8 mouse cellular contexts compared by ENCODE assay signal in the genomic region with DNA sequence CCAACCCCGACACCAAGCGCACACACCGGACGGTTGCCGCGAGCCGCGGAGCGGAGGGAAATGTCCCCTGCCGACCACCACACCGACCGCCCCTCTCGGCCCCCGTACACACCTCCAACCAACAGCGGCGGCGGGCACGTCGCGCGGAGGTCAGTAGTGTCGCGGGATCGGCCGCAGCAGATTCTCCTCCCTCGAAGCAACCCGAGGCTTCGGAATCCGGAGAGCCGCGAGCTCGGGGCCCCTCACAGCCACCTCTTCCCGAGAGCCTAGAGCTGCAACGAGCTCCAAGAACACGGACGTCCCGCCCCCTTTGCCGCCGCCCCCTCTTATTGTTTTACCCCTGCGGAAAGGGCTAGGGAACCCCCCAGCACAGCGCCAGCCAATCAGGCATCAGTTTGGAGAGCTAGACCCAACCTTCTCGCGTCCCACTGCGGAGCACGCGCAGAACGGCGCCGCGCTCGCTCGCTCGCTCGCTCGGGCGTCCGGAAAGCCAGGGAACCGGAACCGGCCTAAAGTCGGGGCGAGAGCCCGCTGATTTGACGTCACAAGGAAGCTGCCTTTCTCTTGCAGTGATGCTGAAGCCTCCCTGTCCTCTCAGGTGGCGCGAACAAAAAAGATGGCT. TPM values are rescaled to one million over a fixed set of nuclear protein-coding genes. Genes with fewer than 3 reads are reported as not detected.
DNase-seq lines count a peak whose midpoint lies in the region; ATAC-seq and TF ChIP-seq lines count a peak whose summit lies in the region.

TSS of gene G3bp2 (minus strand) at position 303 of the 622 bp plus-strand sequence.

- peaks cover 32% of the 10 kb centered on the region for H3K4me1 ChIP-seq in heart, embryonic 12.5 days (replicated peaks)
- peaks cover 9% of the 10 kb centered on the region; the same call in 1 of the 2 replicates for H3K4me1 ChIP-seq in kidney, postnatal 0 days (replicated peaks; ENCODE audit: insufficient read depth, low read length)
- H3K4me1 ChIP-seq in liver, embryonic 11.5 days (replicated peaks; ENCODE audit: control insufficient read depth, insufficient read depth, low read length): peaks cover 30% of the 10 kb centered on the region
- H3K4me1 ChIP-seq in stomach, embryonic 14.5 days (ENCODE audit: control insufficient read depth, insufficient read depth, low read length): peaks cover 11% of the 10 kb centered on the region

- DNase-seq in CD4-positive helper T cell, adult 2 months (ENCODE audit: low read depth, low spot score): peak; percentile 100
- DNase-seq in brain, embryonic 18.5 days (ENCODE audit: low read depth, low spot score): peak; percentile 96
- peak; percentile 99 for DNase-seq in kidney, postnatal 0 days (ENCODE audit: low spot score)
- DNase-seq in liver, embryonic 11.5 days (ENCODE audit: low spot score): peak; percentile 99
- peak; percentile 99 for DNase-seq in naive thymus-derived CD4-positive, alpha-beta T cell, adult 2 months (ENCODE audit: low read depth)

- WGBS in heart, embryonic 12.5 days: under 1% methylated on average over 60 of the region's 65 CpGs
- under 1% methylated on average over 65 of the region's 65 CpGs for WGBS in kidney, postnatal 0 days
- WGBS in liver, embryonic 11.5 days: under 1% methylated on average over 65 of the region's 65 CpGs
- under 1% methylated on average over 65 of the region's 65 CpGs for WGBS in stomach, embryonic 14.5 days

- no peaks in the 10 kb centered on the region for H3K27me3 ChIP-seq in heart, embryonic 12.5 days (replicated peaks)
- no peaks in the 10 kb centered on the region for H3K27me3 ChIP-seq in kidney, postnatal 0 days (ENCODE audit: insufficient read depth, low read length)
- no peaks in the 10 kb centered on the region for H3K27me3 ChIP-seq in liver, embryonic 11.5 days (replicated peaks; ENCODE audit: control insufficient read depth, insufficient read depth, low read length)
- no peaks in the 10 kb centered on the region for H3K27me3 ChIP-seq in stomach, embryonic 14.5 days (ENCODE audit: control insufficient read depth, insufficient read depth, low read length)

- no peak for TF ChIP-seq CTCF in kidney, postnatal 0 days (IDR thresholded peaks at IDR 0.05; ENCODE audit: low read depth)

- no peaks in the 10 kb centered on the region for H3K36me3 ChIP-seq in heart, embryonic 12.5 days
- H3K36me3 ChIP-seq in kidney, postnatal 0 days (ENCODE audit: insufficient read depth, low read length): no peaks in the 10 kb centered on the region
- H3K36me3 ChIP-seq in liver, embryonic 11.5 days (ENCODE audit: control insufficient read depth, insufficient read depth, low read length): no peaks in the 10 kb centered on the region
- no peaks in the 10 kb centered on the region; the same call in 1 of the 2 replicates for H3K36me3 ChIP-seq in stomach, embryonic 14.5 days (ENCODE audit: control insufficient read depth, insufficient read depth, low read length)

- H3K4me2 ChIP-seq in heart, embryonic 12.5 days: peak within 1 kb of the TSS; percentile 82
- peak within 1 kb of the TSS; percentile 71 for H3K4me2 ChIP-seq in kidney, postnatal 0 days (ENCODE audit: low read length)
- peak within 1 kb of the TSS; percentile 79 for H3K4me2 ChIP-seq in liver, embryonic 11.5 days
- peak within 1 kb of the TSS; percentile 65 for H3K4me2 ChIP-seq in stomach, embryonic 14.5 days (replicated peaks; ENCODE audit: low read depth, low read length)

- peak within 1 kb of the TSS; percentile 91 for H3K9ac ChIP-seq in heart, embryonic 12.5 days
- peak within 1 kb of the TSS; percentile 98 for H3K9ac ChIP-seq in kidney, postnatal 0 days (ENCODE audit: low read depth, low read length)
- peak within 1 kb of the TSS; percentile 98 for H3K9ac ChIP-seq in liver, embryonic 11.5 days (ENCODE audit: low read depth, low read length)
- H3K9ac ChIP-seq in stomach, embryonic 14.5 days (replicated peaks; ENCODE audit: low read depth, low read length): peak within 1 kb of the TSS; percentile 79

- no peaks in the 10 kb centered on the region for H3K9me3 ChIP-seq in heart, embryonic 12.5 days (replicated peaks)
- no peaks in the 10 kb centered on the region for H3K9me3 ChIP-seq in kidney, postnatal 0 days (replicated peaks; ENCODE audit: low read length)
- no peaks in the 10 kb centered on the region; the same call in 1 of the 2 replicates for H3K9me3 ChIP-seq in liver, embryonic 11.5 days (ENCODE audit: control insufficient read depth, low read length)
- H3K9me3 ChIP-seq in stomach, embryonic 14.5 days (ENCODE audit: control insufficient read depth, low read depth, low read length): no peaks in the 10 kb centered on the region

- H3K4me3 ChIP-seq in heart, embryonic 12.5 days: peak within 1 kb of the TSS; percentile 83
- peak within 1 kb of the TSS; percentile 99 for H3K4me3 ChIP-seq in kidney, postnatal 0 days (replicated peaks; ENCODE audit: low read depth, low read length)
- peak within 1 kb of the TSS; percentile 95 for H3K4me3 ChIP-seq in liver, embryonic 11.5 days (ENCODE audit: low read depth, low read length)
- peak within 1 kb of the TSS; percentile 82 for H3K4me3 ChIP-seq in stomach, embryonic 14.5 days (ENCODE audit: low read depth, low read length)

- peak; percentile 94 for ATAC-seq in erythroid progenitor cell, adult 5-6 weeks (replicated peaks; ENCODE audit: low FRiP score, poor library complexity, severe bottlenecking)
- peak; percentile 98 for ATAC-seq in heart, embryonic 12.5 days (ENCODE audit: insufficient number of reproducible peaks, low FRiP score)
- peak; percentile 98 for ATAC-seq in kidney, postnatal 0 days (replicated peaks; ENCODE audit: low FRiP score, low read depth)
- ATAC-seq in liver, embryonic 11.5 days (replicated peaks; ENCODE audit: low FRiP score): peak; percentile 96
- peak; percentile 99 for ATAC-seq in stomach, embryonic 14.5 days (ENCODE audit: insufficient number of reproducible peaks, insufficient read depth, low FRiP score, low read depth)

- peak within 1 kb of the TSS; percentile 99 for H3K27ac ChIP-seq in heart, embryonic 12.5 days (ENCODE audit: poor library complexity, severe bottlenecking)
- H3K27ac ChIP-seq in kidney, postnatal 0 days: peak within 1 kb of the TSS; percentile 99
- peak within 1 kb of the TSS; percentile 97 for H3K27ac ChIP-seq in liver, embryonic 11.5 days (ENCODE audit: low read depth, low read length)
- H3K27ac ChIP-seq in stomach, embryonic 14.5 days (ENCODE audit: low read length): peak within 1 kb of the TSS; percentile 95

RNA-seq across cellular contexts. Expression of gene G3bp2, which starts in this region (rescaled TPM):
- 40.0 and 47.8 TPM in 2 replicates for total RNA-seq in erythroid progenitor cell, adult 5-6 weeks (2015; ENCODE audit: low replicate concordance)
- total RNA-seq in erythroid progenitor cell, adult 5-6 weeks (2017; ENCODE audit: low replicate concordance): 60.5 and 68.3 TPM in 2 replicates
- 186 and 193 TPM in 2 replicates for polyA plus RNA-seq in heart, embryonic 12.5 days (2016; fragmentation: Nextera tagmentation; extraction: Ambion mirVana)
- 134 and 155 TPM in 2 replicates for polyA plus RNA-seq in kidney, postnatal 0 days (2015; fragmentation: Nextera tagmentation; extraction: Ambion mirVana)
- polyA plus RNA-seq in liver, embryonic 11.5 days (2014; fragmentation: Nextera tagmentation; extraction: Ambion mirVana): 127 and 143 TPM in 2 replicates
- 205 and 218 TPM in 2 replicates for polyA plus RNA-seq in stomach, embryonic 14.5 days (2014; fragmentation: Nextera tagmentation; extraction: Ambion mirVana)

Comparison
In these comparisons a context has a peak if more than half of its experiments do, and no peak if none do; other contexts are left out.
1. Peak in every context shown above with its lines: DNase-seq, ATAC-seq, H3K4me3 ChIP-seq and H3K27ac ChIP-seq.